Mouse (Mus musculus): ENCODE data around the gene Hoxa11. TPM values are rescaled to one million over a fixed set of nuclear protein-coding genes. Genes with fewer than 3 reads are reported as not detected.

Hoxa11 gene
- total RNA-seq, 1 experiment from 2014 or later, result not detected

GRCm38 (mm10) chr6:52232984-52233545 is 12.5 kb downstream of the Hoxa11 start:
- no peak for DNase-seq

GRCm38 (mm10) chr6:52232568-52232965 is 13.0 kb downstream of the Hoxa11 start:
- no peak for DNase-seq

GRCm38 (mm10) chr6:52231885-52232567 is 13.6 kb downstream of the Hoxa11 start:
- no peak for DNase-seq

- DNase-seq, result no peak
Observed at GRCm38 (mm10) chr6:52230516-52231165, 15.0 kb downstream of the Hoxa11 start, which contains the start of gene Hoxa9. Hoxa9 (minus strand) TSS chr6:52231089.

- DNase-seq, result no peak
Observed at GRCm38 (mm10) chr6:52229558-52230416, 15.8 kb downstream of the Hoxa11 start.

GRCm38 (mm10) chr6:52228475-52229465 is 16.8 kb downstream of the Hoxa11 start:
- DNase-seq, result no peak

- DNase-seq, result no peak
Observed at GRCm38 (mm10) chr6:52227470-52228222, 18.0 kb downstream of the Hoxa11 start.

- DNase-seq, result peak; percentile 20
Observed at GRCm38 (mm10) chr6:52226569-52227257, 18.9 kb downstream of the Hoxa11 start.

GRCm38 (mm10) chr6:52225612-52226568 is 19.7 kb downstream of the Hoxa11 start:
- no peak for DNase-seq

- DNase-seq, result no peak
Observed at GRCm38 (mm10) chr6:52224895-52225611, 20.6 kb downstream of the Hoxa11 start.

- DNase-seq, result no peak
Observed at GRCm38 (mm10) chr6:52223939-52224760, 21.5 kb downstream of the Hoxa11 start.

GRCm38 (mm10) chr6:52222729-52223128 is 22.9 kb downstream of the Hoxa11 start:
- DNase-seq, result no peak

GRCm38 (mm10) chr6:52221993-52222685 is 23.5 kb downstream of the Hoxa11 start:
- DNase-seq, result no peak

- peak; percentile 87 for DNase-seq
Observed at GRCm38 (mm10) chr6:52221337-52221992, 24.1 kb downstream of the Hoxa11 start, which contains the start of gene Hoxa7. Hoxa7 (minus strand) TSS chr6:52221854.

GRCm38 (mm10) chr6:52220865-52221310 is 24.7 kb downstream of the Hoxa11 start:
- DNase-seq, result no peak
